8 mouse cellular contexts compared by ENCODE assay signal in genomic region chr2:35582341-35582941, GRCm38 (mm10). TPM values are rescaled to one million over a fixed set of nuclear protein-coding genes. Genes with fewer than 3 reads are reported as not detected.
DNase-seq lines count a peak whose midpoint lies in the region; ATAC-seq and TF ChIP-seq lines count a peak whose summit lies in the region.

No protein-coding gene starts in this region.

- H3K27me3 ChIP-seq in thymus, adult 2 months (ENCODE audit: control insufficient read depth, insufficient read depth, low read length) = peaks cover 21% of the 10 kb centered on the region
- no peaks in the 10 kb centered on the region; the same call in 1 of the 2 replicates for H3K27me3 ChIP-seq in heart, embryonic 14.5 days (ENCODE audit: control insufficient read depth, insufficient read depth, low read length)
- H3K27me3 ChIP-seq in kidney, postnatal 0 days (ENCODE audit: insufficient read depth, low read length) = no peaks in the 10 kb centered on the region
- peaks cover 97% of the 10 kb centered on the region for H3K27me3 ChIP-seq in liver, embryonic 15.5 days

- ATAC-seq in heart, embryonic 14.5 days (ENCODE audit: insufficient number of reproducible peaks, insufficient read depth, low FRiP score, low read depth) = peak; percentile 71
- ATAC-seq in kidney, postnatal 0 days (replicated peaks; ENCODE audit: low FRiP score, low read depth) = peak; percentile 64
- peak; percentile 77 for ATAC-seq in liver, embryonic 15.5 days (ENCODE audit: insufficient read depth)

- TF ChIP-seq CTCF in thymus, adult 2 months (IDR thresholded peaks at IDR 0.05; ENCODE audit: borderline replicate concordance, control insufficient read depth, extremely low read depth, insufficient read depth, low read length, poor library complexity) = no peak
- no peak for TF ChIP-seq CTCF in embryonic fibroblast, embryonic 13.5 days (IDR thresholded peaks at IDR 0.05; ENCODE audit: borderline replicate concordance, insufficient read depth, low read length)
- no peak for TF ChIP-seq CTCF in kidney, postnatal 0 days (IDR thresholded peaks at IDR 0.05; ENCODE audit: low read depth)

- no peaks in the 10 kb centered on the region for H3K9me3 ChIP-seq in heart, embryonic 14.5 days (ENCODE audit: control insufficient read depth, low read length)
- no peaks in the 10 kb centered on the region for H3K9me3 ChIP-seq in kidney, postnatal 0 days (replicated peaks; ENCODE audit: low read length)
- H3K9me3 ChIP-seq in liver, embryonic 15.5 days (replicated peaks) = no peaks in the 10 kb centered on the region

- DNase-seq in thymus, adult 2 months = no peak
- no peak for DNase-seq in thymus, adult 18-20 months
- DNase-seq in kidney, postnatal 0 days (ENCODE audit: low spot score) = peak; percentile 59
- DNase-seq in ovary, adult 18-20 months (ENCODE audit: low spot score) = peak; percentile 69
- DNase-seq in spleen, postnatal 14 days (ENCODE audit: low spot score in 2 of 2) = no peak

- H3K4me1 ChIP-seq in thymus, adult 2 months (replicated peaks; ENCODE audit: control insufficient read depth, insufficient read depth, low read length) = 0 out of 2 replicates have a peak, but pooled peaks cover 3% of the 10 kb centered on the region
- H3K4me1 ChIP-seq in embryonic fibroblast, embryonic 13.5 days (ENCODE audit: control insufficient read depth, insufficient read depth, low read length) = 0 out of 2 replicates have a peak, but pooled peaks cover 2% of the 10 kb centered on the region
- peaks cover 36 to 59% of the 10 kb centered on the region in 2 experiments for H3K4me1 ChIP-seq in heart, embryonic 14.5 days (ENCODE audit: control insufficient read depth in 2 of 2, insufficient read depth in 2 of 2, low read length in 2 of 2)
- peaks cover 10% of the 10 kb centered on the region; the same call in 1 of the 2 replicates for H3K4me1 ChIP-seq in kidney, postnatal 0 days (replicated peaks; ENCODE audit: insufficient read depth, low read length)
- no peaks in the 10 kb centered on the region for H3K4me1 ChIP-seq in liver, embryonic 15.5 days (replicated peaks)

- TF ChIP-seq POLR2A in thymus, adult 2 months (IDR thresholded peaks at IDR 0.05; ENCODE audit: control insufficient read depth, extremely low read depth, insufficient read depth, low read length, poor library complexity) = no peak
- TF ChIP-seq POLR2A in embryonic fibroblast, embryonic 13.5 days (IDR thresholded peaks at IDR 0.05; ENCODE audit: low read depth, low read length) = no peak

- no peak overlapping the region for H3K27ac ChIP-seq in thymus, adult 2 months (ENCODE audit: control insufficient read depth, insufficient read depth, low read length)
- H3K27ac ChIP-seq in embryonic fibroblast, embryonic 13.5 days (ENCODE audit: insufficient read depth, low read length) = 0 out of 2 replicates have a peak overlapping the region, but pooled peaks have one; percentile 2
- peak overlapping the region; percentile 93 to 97 for H3K27ac ChIP-seq in heart, embryonic 14.5 days (replicated peaks in 1 of 2; ENCODE audit: control insufficient read depth in 1 of 2, insufficient read depth in 1 of 2, low read depth in 2 of 2, low read length in 2 of 2)
- peak overlapping the region; percentile 86; the same call in 1 of the 2 replicates for H3K27ac ChIP-seq in kidney, postnatal 0 days
- no peak overlapping the region for H3K27ac ChIP-seq in liver, embryonic 15.5 days (replicated peaks)

- peak overlapping the region; percentile 71 for H3K4me2 ChIP-seq in heart, embryonic 14.5 days (ENCODE audit: low read length)
- H3K4me2 ChIP-seq in kidney, postnatal 0 days (ENCODE audit: low read length) = peak overlapping the region; percentile 96
- peak overlapping the region; percentile 63 for H3K4me2 ChIP-seq in liver, embryonic 15.5 days

- WGBS in thymus, adult 2 months = 4% methylated on average over 46 of the region's 46 CpGs
- under 1% methylated on average over 37 of the region's 46 CpGs for WGBS in heart, embryonic 14.5 days
- under 1% methylated on average over 39 of the region's 46 CpGs for WGBS in kidney, postnatal 0 days
- WGBS in liver, embryonic 15.5 days (ENCODE audit: insufficient replicate concordance) = under 1% methylated on average over 46 of the region's 46 CpGs

- peak overlapping the region; percentile 78 for H3K9ac ChIP-seq in heart, embryonic 14.5 days (ENCODE audit: low read length)
- peak overlapping the region; percentile 83 for H3K9ac ChIP-seq in kidney, postnatal 0 days (ENCODE audit: low read depth, low read length)
- H3K9ac ChIP-seq in liver, embryonic 15.5 days = no peak overlapping the region

- H3K4me3 ChIP-seq in thymus, adult 2 months (ENCODE audit: control insufficient read depth, insufficient read depth, low read length) = peak overlapping the region; percentile 1; the same call in 1 of the 2 replicates
- peak overlapping the region; percentile 48 for H3K4me3 ChIP-seq in embryonic fibroblast, embryonic 13.5 days (ENCODE audit: insufficient read depth, low read length)
- peak overlapping the region; percentile 67 to 69 for H3K4me3 ChIP-seq in heart, embryonic 14.5 days (ENCODE audit: control insufficient read depth in 1 of 2, insufficient read depth in 1 of 2, low read depth in 1 of 2, low read length in 2 of 2)
- peak overlapping the region; percentile 52 for H3K4me3 ChIP-seq in kidney, postnatal 0 days (replicated peaks; ENCODE audit: low read depth, low read length)
- peak overlapping the region; percentile 47 for H3K4me3 ChIP-seq in liver, embryonic 15.5 days (replicated peaks)

- no peaks in the 10 kb centered on the region for H3K36me3 ChIP-seq in thymus, adult 2 months (ENCODE audit: control insufficient read depth, insufficient read depth, low read length)
- H3K36me3 ChIP-seq in heart, embryonic 14.5 days (ENCODE audit: control insufficient read depth, insufficient read depth, low read length) = no peaks in the 10 kb centered on the region
- no peaks in the 10 kb centered on the region for H3K36me3 ChIP-seq in kidney, postnatal 0 days (ENCODE audit: insufficient read depth, low read length)
- no peaks in the 10 kb centered on the region for H3K36me3 ChIP-seq in liver, embryonic 15.5 days (replicated peaks)

RNA-seq across cellular contexts. Expression of gene Dab2ip, which starts 24.4 kb away (rescaled TPM):
- polyA plus RNA-seq in thymus, adult 2 months (2012; rRNA removed) = 36.2 and 38.8 TPM in 2 replicates
- polyA plus RNA-seq in embryonic fibroblast, embryonic 13.5 days (2011; ENCODE audit: insufficient read length, low read depth, missing spikeins) = 29.7 and 38.7 TPM in 2 replicates
- 46.6 and 49.8 TPM in 2 replicates for polyA plus RNA-seq in heart, embryonic 14.5 days (2014; fragmentation: Nextera tagmentation; extraction: Ambion mirVana)
- polyA plus RNA-seq in kidney, postnatal 0 days (2015; fragmentation: Nextera tagmentation; extraction: Ambion mirVana) = 36.5 and 41.4 TPM in 2 replicates
- polyA plus RNA-seq in liver, embryonic 15.5 days (2015; fragmentation: Nextera tagmentation; extraction: Ambion mirVana) = 5.3 and 7.7 TPM in 2 replicates

Comparison
In these comparisons a context has a peak if more than half of its experiments do, and no peak if none do; other contexts are left out.
1. DNase-seq: peak in kidney, postnatal 0 days (single experiment) and ovary, adult 18-20 months (single experiment); none in thymus, adult 2 months (single experiment), thymus, adult 18-20 months (0 of 2) and spleen, postnatal 14 days (0 of 2).
2. H3K27ac ChIP-seq: peak in embryonic fibroblast, embryonic 13.5 days (single experiment), heart, embryonic 14.5 days (2 of 2) and kidney, postnatal 0 days (single experiment); none in thymus, adult 2 months (single experiment) and liver, embryonic 15.5 days (single experiment).
3. H3K4me3 ChIP-seq: peak in every context shown above with its lines; median percentile 68 in heart, embryonic 14.5 days; 52 in kidney, postnatal 0 days; 48 in embryonic fibroblast, embryonic 13.5 days; 47 in liver, embryonic 15.5 days; 1 in thymus, adult 2 months.
4. Peak in every context shown above with its lines, with median percentiles within 50 percentile points of each other: ATAC-seq and H3K4me2 ChIP-seq.